Mouse (Mus musculus) cerebellum, adult 2 months (tissue): ENCODE measurements at regions not wholly inside any gene's neighbourhood (a gene's known extent, or its start where the extent isn't known, plus 50 kb on each side); places are given as distances from the start of the nearest gene placed in this dataset.
A peak's percentile ranks its signal among the peaks of the same experiment; 100 is the strongest.

Experiments
- DNase-seq, 2 experiments: peaks; one replicate each; pipeline ENCODE4 v3.0.0; 2021
- H3K27ac ChIP-seq: fragments of 200-500 bp; 2 replicates; pipeline ENCODE4 v1.5.1; 2012; ENCODE audit warnings: low read length, control low read depth, inconsistent platforms; ENCODE audit not compliant: insufficient read depth
- H3K27me3 ChIP-seq: fragments of 200-500 bp; 2 replicates; pipeline ENCODE4 v1.6.1; 2012; ENCODE audit warnings: inconsistent platforms, mild to moderate bottlenecking, low read length, moderate library complexity; ENCODE audit not compliant: control insufficient read depth, insufficient read depth
- H3K4me1 ChIP-seq: fragments of 200-500 bp; 2 replicates; pipeline ENCODE4 v1.6.1; 2011; ENCODE audit warnings: low read length; ENCODE audit not compliant: control insufficient read depth, insufficient read depth
- H3K4me3 ChIP-seq: fragments of 200-500 bp; replicated peaks from 2 replicates; pipeline ENCODE3; 2011; ENCODE audit warnings: mild to moderate bottlenecking, low read depth, low read length, control low read depth; ENCODE audit not compliant: insufficient read depth
- CTCF ChIP-seq: fragments of 200-500 bp; IDR thresholded peaks from 2 replicates; pipeline ENCODE4 v1.5.1; 2011; ENCODE audit warnings: low read depth, mild to moderate bottlenecking, control low read depth, low read length, moderate library complexity, borderline replicate concordance; ENCODE audit not compliant: insufficient read depth
- POLR2A ChIP-seq: fragments of 200-500 bp; IDR thresholded peaks from 2 replicates; pipeline ENCODE4 v1.6.1; 2011; ENCODE audit warnings: low read length, control low read depth, borderline replicate concordance; ENCODE audit not compliant: insufficient read depth
- WGBS: fragments of 180-500 bp; shearing (Covaris S2); methylation state at CpG from one replicate; pipeline ENCODE4 v1.1.7; 2018; 5-methylcytosine and 5-hydroxymethylcytosine counted together

DNA sequence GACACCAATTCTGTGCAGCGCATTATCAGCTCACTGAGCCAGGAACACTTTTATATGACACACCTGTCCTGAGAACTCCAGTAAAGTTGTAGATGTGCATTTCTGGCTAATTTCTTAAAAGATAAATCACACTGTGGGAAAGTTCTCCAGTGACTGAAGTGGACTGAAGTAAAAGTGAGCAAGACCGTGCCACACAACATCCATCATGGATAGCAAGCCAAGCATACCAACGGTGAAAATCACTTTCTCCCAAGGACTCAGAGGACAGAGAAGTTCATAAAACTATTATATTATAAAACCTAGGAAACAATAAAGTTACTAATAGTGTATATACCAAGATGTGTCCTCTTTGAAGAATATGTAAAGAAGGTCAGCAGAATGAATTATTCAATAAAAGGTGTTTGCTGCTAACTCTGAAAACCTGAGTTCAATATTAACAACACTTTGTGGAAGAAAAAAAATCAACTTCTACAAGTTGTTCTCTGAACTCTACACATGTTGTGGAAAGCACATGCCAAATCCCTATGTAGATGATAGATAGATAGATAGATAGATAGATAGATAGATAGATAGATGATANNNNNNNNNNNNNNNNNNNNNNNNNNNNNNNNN, 298.2 kb upstream of the Igbp1b start:
- no peak overlapping the region for H3K27ac ChIP-seq
- H3K27me3 ChIP-seq, result no peaks in the 10 kb centered on the region
- WGBS, result 90% methylated on average over 3 of the region's 3 CpGs
- H3K4me3 ChIP-seq, result no peak overlapping the region
- no peak for DNase-seq
- H3K4me1 ChIP-seq, result no peaks in the 10 kb centered on the region
- TF ChIP-seq POLR2A, result no peak

DNA sequence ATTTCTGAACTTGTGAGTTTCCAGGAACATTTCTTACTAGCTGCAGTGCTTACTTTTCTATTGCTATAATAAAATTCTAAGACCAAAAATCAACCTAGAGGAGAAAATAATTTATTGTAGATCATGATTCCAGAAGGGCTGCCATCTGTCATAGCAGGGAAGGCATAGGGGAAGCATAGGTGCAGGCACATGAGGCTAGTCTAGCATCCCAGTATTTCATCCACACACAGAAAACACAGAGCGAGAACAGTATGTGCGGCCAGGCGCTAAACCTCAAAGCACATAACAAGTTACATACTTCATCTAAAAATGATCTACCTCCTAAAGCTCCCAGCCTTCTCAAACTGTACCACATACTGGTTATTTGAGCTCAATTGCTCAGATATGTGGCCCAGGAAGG, 292.5 kb upstream of the Igbp1b start:
- no peaks in the 10 kb centered on the region for H3K4me1 ChIP-seq
- H3K4me3 ChIP-seq, result no peak overlapping the region
- WGBS, result 92% methylated on average over 3 of the region's 3 CpGs
- H3K27ac ChIP-seq, result no peak overlapping the region
- H3K27me3 ChIP-seq, result no peaks in the 10 kb centered on the region
- no peak for TF ChIP-seq CTCF
- no peak for TF ChIP-seq POLR2A
- DNase-seq, result no peak

DNA sequence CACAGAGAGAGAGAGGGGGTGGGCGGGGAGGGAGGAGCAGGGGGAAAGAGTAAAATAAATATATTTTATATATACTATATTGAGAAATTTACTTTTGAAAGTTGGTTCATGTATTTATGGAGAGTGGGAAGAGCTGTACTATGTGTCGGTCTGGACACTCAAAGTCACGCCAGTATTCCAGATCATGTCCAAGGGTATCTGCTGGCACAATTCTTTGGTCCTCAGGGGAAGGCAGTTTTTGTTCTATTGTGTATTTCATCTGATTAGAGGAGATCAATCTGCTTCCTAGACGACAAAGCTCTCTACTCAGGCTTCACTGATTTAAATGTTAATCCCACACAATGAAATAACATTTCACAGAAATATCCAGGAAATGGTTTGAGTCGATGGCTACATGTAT, 288.3 kb upstream of the Igbp1b start:
- no peak for DNase-seq
- no peak overlapping the region for H3K27ac ChIP-seq
- H3K4me3 ChIP-seq, result no peak overlapping the region
- WGBS, result 61% methylated on average over 5 of the region's 5 CpGs
- TF ChIP-seq CTCF (no peak), POLR2A (no peak)
- no peaks in the 10 kb centered on the region for H3K4me1 ChIP-seq
- H3K27me3 ChIP-seq, result no peaks in the 10 kb centered on the region

- TF ChIP-seq POLR2A (no peak), CTCF (no peak)
- Histone ChIP-seq H3K27me3 (no peaks in the 10 kb centered on the region), H3K27ac (no peak overlapping the region), H3K4me3 (no peak overlapping the region), H3K4me1 (no peaks in the 10 kb centered on the region)
- DNase-seq, result no peak
- WGBS, result 36% methylated on average over 1 of the region's 1 CpGs
These were observed 287.1 kb upstream of the Igbp1b start for GRCm38 (mm10) chr6:138945432-138945831.

DNA sequence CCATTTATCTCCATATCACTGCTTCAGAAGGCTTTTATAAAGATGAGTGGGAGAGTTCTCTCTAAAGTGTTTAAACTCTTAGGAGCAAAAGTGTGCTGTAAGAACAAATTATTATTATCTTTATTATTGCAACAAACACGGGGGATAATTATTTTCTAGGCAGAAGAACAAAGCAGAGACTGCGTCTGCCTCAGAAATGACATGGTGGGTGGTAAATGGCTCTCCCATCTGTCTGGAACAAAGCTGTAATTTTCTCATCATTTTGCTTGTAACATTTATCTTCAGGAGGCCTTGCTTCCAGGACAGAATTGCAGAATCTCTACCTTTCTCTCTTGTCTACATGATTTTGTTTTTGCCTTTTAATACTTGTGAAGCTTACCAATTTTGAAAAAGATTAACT, 261.8 kb upstream of the Igbp1b start:
- DNase-seq, result no peak
- Histone ChIP-seq H3K4me1 (no peaks in the 10 kb centered on the region), H3K4me3 (no peak overlapping the region), H3K27ac (no peak overlapping the region), H3K27me3 (no peaks in the 10 kb centered on the region)
- no peak for TF ChIP-seq POLR2A
- TF ChIP-seq CTCF, result no peak
- 29% methylated on average over 2 of the region's 2 CpGs for WGBS

- TF ChIP-seq CTCF, result no peak
- Histone ChIP-seq H3K27ac (no peak overlapping the region), H3K4me3 (no peak overlapping the region), H3K4me1 (peaks cover 4% of the 10 kb centered on the region; the same call in 1 of the 2 replicates), H3K27me3 (no peaks in the 10 kb centered on the region)
- DNase-seq, result no peak
- WGBS, result 77% methylated on average over 4 of the region's 4 CpGs
These were observed 261.2 kb upstream of the Igbp1b start for GRCm38 (mm10) chr6:138919531-138919930.

GRCm38 (mm10) chr6:138914981-138915380, 256.6 kb upstream of the Igbp1b start:
- peak; percentile 7 to 15 for DNase-seq
- H3K4me1 ChIP-seq, result peaks cover 4% of the 10 kb centered on the region; the same call in 1 of the 2 replicates
- H3K27ac ChIP-seq, result no peak overlapping the region
- no peaks in the 10 kb centered on the region for H3K27me3 ChIP-seq
- TF ChIP-seq POLR2A (no peak), CTCF (no peak)
- no peak overlapping the region for H3K4me3 ChIP-seq
- WGBS, result 9% methylated on average over 3 of the region's 3 CpGs

DNA sequence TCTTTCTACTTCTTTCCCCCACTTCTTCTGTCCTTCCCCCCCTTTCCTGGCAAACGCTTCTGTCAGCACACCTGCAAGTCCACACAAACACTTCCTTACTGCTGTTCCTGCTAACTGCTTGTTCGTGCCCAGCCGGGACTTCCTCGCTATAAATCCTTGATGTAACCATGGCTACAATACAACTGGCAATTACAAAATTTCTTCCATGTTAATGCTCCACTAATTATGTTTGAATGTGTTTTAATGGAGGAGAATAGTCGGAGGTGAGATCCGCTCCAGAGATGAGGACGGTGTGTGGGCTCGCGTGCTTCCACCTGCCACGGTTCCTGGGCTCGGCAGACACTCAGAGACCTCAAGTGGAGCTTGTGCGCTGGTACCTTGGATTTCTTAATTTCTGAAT, 215.3 kb upstream of the Igbp1b start:
- no peak overlapping the region for H3K27ac ChIP-seq
- no peak for TF ChIP-seq POLR2A
- no peak for TF ChIP-seq CTCF
- H3K4me3 ChIP-seq, result no peak overlapping the region
- WGBS, result 33% methylated on average over 12 of the region's 12 CpGs
- no peaks in the 10 kb centered on the region for H3K4me1 ChIP-seq
- no peak for DNase-seq
- no peaks in the 10 kb centered on the region for H3K27me3 ChIP-seq
